Mouse (Mus musculus): ENCODE measurements around the gene Spib.

Gene Spib

DNA sequence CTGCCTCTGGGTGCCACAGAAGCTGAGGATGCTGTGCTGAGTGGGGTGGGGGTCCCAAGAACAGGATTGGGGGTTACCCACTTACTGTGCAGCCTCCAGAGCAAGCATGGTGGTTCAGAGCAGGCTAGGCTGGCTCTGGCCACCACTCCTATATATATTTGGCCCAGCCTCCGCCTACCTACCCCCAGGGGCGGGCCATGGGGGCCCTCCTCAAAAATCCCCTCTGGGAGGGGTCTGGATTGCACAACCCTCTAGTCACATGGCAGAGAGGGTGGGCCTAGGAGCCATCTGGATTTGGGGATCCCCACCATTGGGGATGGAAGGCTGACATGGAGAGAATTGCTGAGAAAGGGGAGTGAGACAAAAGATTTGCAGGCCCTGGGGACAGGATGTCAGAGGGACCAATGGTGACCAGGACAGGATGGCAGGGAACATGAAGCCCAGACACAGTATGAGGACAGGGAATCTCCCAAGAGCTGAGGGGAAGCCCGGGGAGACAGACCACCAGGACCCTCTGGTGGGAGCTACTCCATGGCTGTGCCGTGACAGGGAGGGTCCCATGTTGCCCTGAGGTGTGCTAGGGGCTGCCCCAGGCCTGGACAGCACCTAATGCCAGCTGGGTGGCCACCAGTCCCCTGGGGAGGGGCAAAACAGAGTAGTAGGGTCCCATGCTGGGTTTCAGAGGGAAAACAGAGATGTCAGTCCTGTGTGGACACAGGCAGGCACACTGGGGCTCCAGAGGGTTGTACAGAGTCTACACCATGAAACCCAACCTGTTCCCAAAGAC, at the start of gene Spib:
TSS of gene Spib (minus strand) at position 126 of the 787 bp plus-strand sequence.
- DNase-seq (ENCODE audit: inconsistent age in 2 of 2, low spot score in 1 of 2), result no peak

GRCm38 (mm10) chr7:44581637-44582036, 49.8 kb upstream of the Spib start:
- DNase-seq (ENCODE audit: inconsistent age in 2 of 2, low spot score in 1 of 2), result no peak

GRCm38 (mm10) chr7:44576333-44576844, 44.5 kb upstream of the Spib start:
- no peak for DNase-seq (ENCODE audit: inconsistent age in 2 of 2, low spot score in 1 of 2)

- no peak for DNase-seq (ENCODE audit: inconsistent age in 2 of 2, low spot score in 1 of 2)
These were observed 41.1 kb upstream of the Spib start for GRCm38 (mm10) chr7:44572956-44573484.

- no peak for DNase-seq (ENCODE audit: inconsistent age in 2 of 2, low spot score in 1 of 2)
These were observed 40.4 kb upstream of the Spib start, which contains the start of gene Napsa for GRCm38 (mm10) chr7:44572213-44572701. Napsa (plus strand) TSS chr7:44572380.

DNA sequence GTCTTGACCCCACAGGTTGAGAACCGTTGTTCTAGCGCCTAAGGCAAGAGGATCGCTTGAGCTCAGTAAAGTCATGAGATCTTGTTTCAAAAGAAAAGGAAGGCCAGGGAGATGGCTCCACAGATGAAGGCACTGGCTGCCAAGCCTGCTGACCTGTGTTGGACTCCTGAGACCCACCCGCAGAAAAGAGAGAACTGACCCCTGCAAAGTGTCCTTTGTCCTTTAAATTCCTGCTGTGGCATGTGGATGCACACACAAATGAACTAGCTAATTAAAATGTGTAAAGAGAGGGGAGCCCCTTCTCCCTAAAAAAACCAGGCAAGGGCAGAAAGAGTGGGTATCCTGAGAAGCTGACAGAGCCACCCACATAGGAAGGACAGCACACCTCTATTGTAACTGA, 39.9 kb upstream of the Spib start:
- DNase-seq (ENCODE audit: inconsistent age in 2 of 2, low spot score in 1 of 2), result no peak

GRCm38 (mm10) chr7:44570989-44571388, 39.1 kb upstream of the Spib start:
- no peak for DNase-seq (ENCODE audit: inconsistent age in 2 of 2, low spot score in 1 of 2)

- DNase-seq (ENCODE audit: inconsistent age in 2 of 2, low spot score in 1 of 2), result no peak
These were observed 36.9 kb upstream of the Spib start for GRCm38 (mm10) chr7:44568803-44569202.

DNA sequence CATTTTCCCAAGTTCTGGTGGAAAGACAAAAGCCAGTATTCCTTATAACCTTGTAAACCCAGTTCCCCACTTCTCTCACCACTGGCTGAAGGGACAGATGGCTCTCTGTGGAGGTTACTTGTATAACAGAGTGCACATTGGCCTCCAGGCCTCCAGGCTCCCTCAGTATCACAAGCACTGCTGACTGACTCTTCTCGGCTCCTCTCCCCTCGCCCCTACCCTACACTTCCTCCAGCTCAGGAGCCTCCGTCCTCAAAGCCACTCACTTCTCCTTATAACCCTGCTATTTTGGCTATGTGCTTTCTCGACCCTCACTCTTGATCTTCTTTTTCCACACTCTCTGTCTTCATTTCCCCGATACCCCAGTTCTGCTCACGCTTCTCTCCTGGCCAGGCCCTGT, 33.5 kb upstream of the Spib start:
- DNase-seq (ENCODE audit: inconsistent age in 2 of 2, low spot score in 1 of 2), result no peak

DNA sequence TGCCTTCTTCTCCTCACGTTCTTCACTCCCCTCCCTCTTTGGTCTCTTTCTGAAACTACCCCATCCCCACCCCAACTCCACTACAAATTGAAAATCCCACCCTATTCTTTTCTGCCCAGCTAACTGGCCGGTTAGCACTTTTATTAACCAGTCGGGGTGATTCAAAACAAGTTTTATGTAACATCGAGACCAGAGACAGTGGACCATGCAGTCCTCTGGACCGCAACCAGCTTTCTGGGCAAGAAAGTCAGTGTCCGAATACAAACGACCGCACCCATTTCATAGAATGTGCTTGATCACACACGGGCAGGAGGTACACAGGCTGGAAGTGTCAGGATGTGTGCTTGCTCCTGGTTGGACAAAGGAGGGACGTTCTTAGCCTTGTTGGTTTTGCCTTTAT, 32.6 kb upstream of the Spib start:
- no peak for DNase-seq (ENCODE audit: inconsistent age in 2 of 2, low spot score in 1 of 2)

DNA sequence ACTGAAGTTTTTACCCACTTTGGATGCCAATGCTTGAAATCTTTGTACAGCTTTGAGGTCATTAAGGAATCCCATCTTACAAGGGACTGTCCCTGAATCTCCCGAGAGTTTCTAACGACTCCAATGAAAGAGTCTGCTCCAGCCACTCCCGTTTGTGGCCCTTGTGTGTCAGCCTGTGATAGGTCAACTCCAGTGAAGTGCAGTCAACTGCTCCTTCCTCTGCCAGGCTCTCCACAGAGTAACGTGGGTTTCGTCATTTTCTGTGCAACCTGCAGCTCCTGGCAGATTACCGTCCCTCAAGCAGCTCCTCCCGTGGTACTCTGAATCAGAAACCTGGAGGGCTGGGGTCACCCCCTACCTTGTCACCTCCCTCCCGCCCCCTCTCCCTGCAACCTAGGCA, 31.4 kb upstream of the Spib start:
- DNase-seq (ENCODE audit: inconsistent age in 2 of 2, low spot score in 1 of 2), result no peak

DNA sequence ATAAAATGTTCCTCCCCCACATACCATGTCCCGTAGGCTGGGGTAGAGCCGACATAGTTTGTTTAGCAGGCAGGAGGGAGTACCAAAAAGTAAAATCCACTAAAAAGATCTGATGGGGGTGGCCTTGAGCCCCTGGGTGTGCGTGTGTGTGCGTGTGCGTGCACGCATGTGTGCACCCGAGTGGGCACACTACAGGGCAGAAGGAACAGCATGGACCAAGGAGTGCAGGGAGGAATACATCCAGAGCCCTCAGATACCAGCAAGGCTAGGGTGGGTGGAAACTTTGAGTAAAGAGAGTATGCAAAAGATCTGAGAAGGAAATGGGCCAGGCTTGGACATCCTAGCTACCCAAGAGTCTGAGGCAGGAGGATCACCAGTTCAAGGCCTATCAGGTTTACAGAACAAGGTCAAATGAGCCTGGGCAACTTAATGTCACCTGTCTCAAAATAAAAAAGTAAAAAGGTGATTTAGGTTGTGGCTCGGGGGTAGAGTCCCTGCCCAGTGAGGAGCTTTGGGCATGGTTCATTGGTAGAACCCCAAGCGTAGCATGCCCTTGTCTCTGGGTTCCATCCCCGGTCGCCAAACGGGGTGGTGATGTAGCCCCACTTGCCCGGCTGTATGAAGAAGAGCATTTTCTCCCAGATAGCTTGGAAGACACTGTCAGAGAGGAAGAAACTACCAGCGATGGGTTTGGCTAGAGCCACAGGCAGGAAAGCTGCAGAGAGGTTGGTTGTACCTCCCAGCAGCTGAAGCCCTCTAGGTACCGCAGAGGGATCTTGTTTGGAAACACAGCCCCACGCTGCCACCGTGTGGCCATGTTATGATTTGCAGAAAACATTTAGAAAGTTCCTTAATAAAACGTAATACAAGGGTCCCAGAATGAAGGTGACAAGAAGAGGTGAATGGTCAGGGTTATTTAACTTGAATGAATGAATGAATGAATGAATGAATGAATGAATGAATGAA, 28.8 kb upstream of the Spib start:
- DNase-seq (ENCODE audit: inconsistent age in 2 of 2, low spot score in 1 of 2), result peak; percentile 63 to 91

DNA sequence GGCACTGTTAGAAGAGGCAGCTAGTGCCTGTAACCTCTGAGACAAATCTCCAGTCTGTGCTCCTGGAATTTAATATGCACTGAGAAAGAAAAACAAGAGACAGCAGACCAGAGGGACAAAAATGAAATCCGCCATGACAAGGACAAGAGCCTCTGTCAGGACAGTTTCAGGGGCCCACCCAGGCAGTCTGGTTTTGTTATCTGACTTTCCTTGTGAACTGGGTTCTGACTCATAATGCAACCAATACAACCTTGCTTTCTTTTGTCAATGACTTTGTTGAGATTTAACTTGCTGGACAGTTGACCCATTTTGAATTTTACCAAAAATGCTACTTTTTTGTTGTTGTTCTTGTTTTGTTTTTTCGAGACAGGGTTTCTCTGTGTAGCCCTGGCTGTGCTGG, 25.8 kb upstream of the Spib start:
- DNase-seq (ENCODE audit: inconsistent age in 2 of 2, low spot score in 1 of 2), result peak in 1 of 2 experiments; percentile 29

GRCm38 (mm10) chr7:44553826-44554225, 22.0 kb upstream of the Spib start, which contains the start of gene Nr1h2:
Nr1h2 (minus strand) TSS chr7:44553951.
- DNase-seq (ENCODE audit: inconsistent age in 2 of 2, low spot score in 1 of 2), result peak; percentile 97 to 98

DNA sequence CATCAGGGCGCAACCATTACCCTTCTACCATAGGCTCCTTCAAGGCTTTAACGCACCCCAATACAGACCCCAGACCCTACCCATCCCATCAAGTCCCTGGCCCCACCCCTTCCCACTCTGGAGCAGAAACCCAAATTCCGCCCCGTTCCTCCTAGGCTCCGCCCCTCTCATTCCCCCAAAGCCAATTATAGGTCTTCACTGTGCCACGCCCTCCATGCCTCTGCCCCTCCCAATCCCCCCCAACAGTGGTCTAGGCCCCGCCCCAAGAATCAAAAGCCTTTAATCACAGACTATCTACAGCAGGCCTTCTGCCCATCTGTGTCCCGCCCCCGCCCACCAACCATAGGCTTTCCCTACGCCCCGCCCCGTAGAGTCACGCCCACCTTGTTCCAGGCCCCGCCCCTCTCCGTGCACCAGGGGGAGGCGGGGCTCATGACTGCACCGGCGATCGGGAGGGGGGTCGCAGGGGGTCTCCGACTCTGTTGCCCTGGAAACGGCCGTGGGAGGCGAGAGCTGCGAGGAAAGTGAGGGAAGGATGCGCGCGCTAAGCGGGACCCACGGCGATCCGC, 21.4 kb upstream of the Spib start:
- peak; percentile 88 to 94 for DNase-seq (ENCODE audit: inconsistent age in 2 of 2, low spot score in 1 of 2)

DNA sequence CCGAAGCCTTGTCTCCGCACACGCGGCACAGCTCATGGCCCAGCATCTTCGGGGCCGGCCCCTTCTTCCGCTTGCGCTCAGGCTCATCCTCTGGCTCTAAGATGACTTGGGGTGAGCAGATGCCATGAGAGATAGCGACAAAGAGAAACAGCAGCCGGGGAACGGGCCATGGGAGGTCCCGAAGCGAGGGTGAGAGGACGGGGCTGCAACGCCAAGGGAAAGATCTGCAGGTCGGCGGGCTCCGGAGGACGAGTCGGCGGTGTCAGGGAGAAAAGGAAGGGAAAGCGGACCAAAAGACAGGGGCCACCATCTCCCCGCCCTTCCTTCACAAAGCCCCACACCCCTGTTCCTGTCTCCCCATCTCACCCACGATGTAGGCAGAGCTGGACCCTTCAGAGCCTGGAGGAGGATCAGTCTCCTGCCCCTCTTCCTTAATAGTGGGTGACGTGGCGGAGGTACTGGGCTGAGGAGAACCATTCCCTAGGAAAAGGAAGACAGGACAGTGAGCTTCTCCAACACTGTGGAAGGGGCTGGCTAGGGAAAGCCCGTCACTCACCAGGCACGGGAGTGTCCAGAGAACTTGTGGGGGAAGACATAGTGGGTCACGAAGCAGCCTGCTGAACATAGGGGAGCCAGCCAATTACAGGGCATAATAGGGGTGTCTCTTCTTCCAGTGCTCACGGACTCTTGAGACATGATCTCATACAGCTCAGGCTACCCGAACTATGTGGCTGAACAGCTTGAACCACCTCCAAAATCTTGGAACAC, 20.5 kb upstream of the Spib start:
- peak; percentile 43 to 51 for DNase-seq (ENCODE audit: inconsistent age in 2 of 2, low spot score in 1 of 2)

GRCm38 (mm10) chr7:44551731-44552130, 19.9 kb upstream of the Spib start:
- peak in 1 of 2 experiments; percentile 39 for DNase-seq (ENCODE audit: inconsistent age in 2 of 2, low spot score in 1 of 2)

DNA sequence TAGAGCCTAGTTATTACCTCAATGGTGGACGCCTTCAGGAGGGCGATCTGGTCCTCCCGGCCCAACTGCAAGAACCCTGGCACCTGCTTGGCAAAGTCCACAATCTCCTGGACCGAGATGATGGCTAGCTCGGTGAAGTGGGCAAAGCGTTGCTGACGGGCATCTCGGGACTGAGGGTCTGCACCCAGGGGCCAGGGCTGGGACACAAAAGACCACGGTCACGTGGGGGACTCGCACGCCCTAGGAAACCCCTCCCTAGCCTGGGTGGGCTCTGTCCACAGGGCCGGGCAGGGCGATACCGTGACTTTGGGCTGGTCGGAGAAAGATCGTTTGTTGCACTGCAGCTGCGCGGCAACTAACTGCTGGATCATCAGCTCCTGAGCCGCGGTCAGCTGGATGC, 19.4 kb upstream of the Spib start:
- DNase-seq (ENCODE audit: inconsistent age in 2 of 2, low spot score in 1 of 2), result no peak

DNA sequence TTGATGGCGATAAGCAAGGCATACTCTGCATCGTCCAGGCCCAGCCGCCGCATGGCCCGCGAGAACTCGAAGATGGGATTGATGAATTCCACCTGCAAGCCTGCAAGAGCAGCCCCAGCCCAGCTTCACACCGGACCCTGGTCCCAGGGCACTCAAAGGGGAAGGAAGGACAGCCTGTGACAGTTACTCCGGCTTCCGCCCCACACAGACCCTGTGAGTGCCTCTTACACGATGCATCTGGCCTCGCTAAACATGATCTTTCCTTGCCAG, 18.5 kb upstream of the Spib start:
- peak in 1 of 2 experiments; percentile 49 for DNase-seq (ENCODE audit: inconsistent age in 2 of 2, low spot score in 1 of 2)

Measured in adrenal gland, adult (tissue).